Mouse (Mus musculus) olfactory bulb, adult 2 months (tissue): Measurements from ENCODE around the gene Nid1.

ENCODE experiments used
- CTCF ChIP-seq: fragments of 200-500 bp; IDR thresholded peaks from 2 replicates; pipeline ENCODE4 v1.5.1; 2012; ENCODE audit warnings: low read depth, mild to moderate bottlenecking, low read length, moderate library complexity; ENCODE audit not compliant: insufficient read depth
- POLR2A ChIP-seq: fragments of 200-500 bp; IDR thresholded peaks from 2 replicates; pipeline ENCODE4 v1.6.1; 2012; ENCODE audit warnings: mild to moderate bottlenecking, low read depth, low read length, moderate library complexity; ENCODE audit not compliant: insufficient read depth

DNA sequence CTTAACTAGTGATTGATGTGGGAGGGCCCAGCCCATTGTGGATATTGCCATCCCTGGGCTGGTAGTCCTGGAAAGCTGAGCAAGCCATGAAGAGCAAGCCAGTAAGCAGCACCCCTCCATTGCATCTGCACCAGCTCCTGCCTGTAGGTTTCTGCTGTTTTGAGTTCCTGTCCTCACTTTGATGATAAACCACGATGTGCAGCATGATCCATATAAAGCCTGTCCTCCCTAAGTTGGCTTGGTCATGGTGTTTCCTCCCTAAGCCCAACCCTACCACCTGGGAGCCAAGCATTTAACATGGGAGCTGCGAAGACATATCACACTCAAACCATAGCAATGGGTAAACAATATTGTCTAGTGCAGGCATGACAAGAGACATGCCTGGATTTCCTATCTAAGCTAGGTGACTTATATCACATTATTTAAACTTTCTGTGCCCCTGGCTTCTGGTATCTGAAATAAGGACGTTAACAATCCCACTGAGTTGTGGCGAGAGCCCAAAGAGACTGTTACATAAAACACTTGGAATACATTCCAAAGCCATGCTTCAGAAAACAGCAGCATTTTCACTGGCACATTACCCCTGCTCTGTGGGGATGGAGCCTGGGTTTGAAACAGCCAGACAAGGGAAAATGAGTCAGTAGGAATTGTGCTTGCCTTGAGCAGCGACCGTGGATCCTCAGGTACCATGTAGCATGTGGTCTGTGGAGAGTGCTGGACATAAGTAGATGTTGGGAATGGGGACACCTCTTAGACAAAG, 111.3 kb downstream of the Nid1 start:
- no peak for TF ChIP-seq POLR2A
- no peak for TF ChIP-seq CTCF
